Mouse (Mus musculus) forebrain, embryonic 13.5 days (tissue): ENCODE results near the gene Gpd1l. TPM values are rescaled to one million over a fixed set of nuclear protein-coding genes. Genes with fewer than 3 reads are reported as not detected.
"Not testable (repeated sequence)": the region's sequence is repeated elsewhere in the genome, so short reads cannot be mapped to it uniquely, and the experiment has no call there.

Experiments used
- ATAC-seq: fragments of 200-750 bp; cut with Nextera tagmentation; 2 replicates; pipeline ENCODE4 v1.8.0; 2017
- H3K27ac ChIP-seq: fragments of 300-500 bp; sonication (generic); 2 replicates; pipeline ENCODE4 v1.5.1; 2015; ENCODE audit warnings: inconsistent platforms, mild to moderate bottlenecking, moderate library complexity
- H3K27me3 ChIP-seq: fragments of 300-500 bp; sonication (generic); 2 replicates; pipeline ENCODE4 v1.6.1; 2015; ENCODE audit warnings: mild to moderate bottlenecking, inconsistent platforms
- H3K36me3 ChIP-seq: fragments of 300-500 bp; sonication (generic); 2 replicates; pipeline ENCODE4 v1.6.1; 2015; ENCODE audit warnings: mild to moderate bottlenecking, inconsistent platforms; ENCODE audit not compliant: poor library complexity, severe bottlenecking
- H3K4me1 ChIP-seq: fragments of 300-500 bp; sonication (generic); 2 replicates; pipeline ENCODE4 v1.6.1; 2015; ENCODE audit warnings: inconsistent platforms
- H3K4me2 ChIP-seq: fragments of 300-500 bp; sonication (generic); 2 replicates; pipeline ENCODE4 v1.6.1; 2015; ENCODE audit warnings: inconsistent platforms, mild to moderate bottlenecking, moderate library complexity
- H3K4me3 ChIP-seq: fragments of 300-500 bp; sonication (generic); 2 replicates; pipeline ENCODE4 v1.5.1; 2015; ENCODE audit warnings: mild to moderate bottlenecking, inconsistent platforms
- H3K9ac ChIP-seq: fragments of 300-500 bp; sonication (generic); 2 replicates; pipeline ENCODE4 v1.6.1; 2015; ENCODE audit warnings: mild to moderate bottlenecking, inconsistent platforms
- H3K9me3 ChIP-seq: fragments of 300-500 bp; sonication (generic); replicated peaks from 2 replicates; pipeline ENCODE4 v1.6.1; 2016; ENCODE audit warnings: inconsistent platforms
- WGBS: fragments of 180-500 bp; shearing (Covaris S2); methylation state at CpG from one replicate; pipeline ENCODE4 v1.1.7; 2015; 5-methylcytosine and 5-hydroxymethylcytosine counted together
- polyA plus RNA-seq: library from polyadenylated mRNA; unstranded; fragments of >200 nt; fragmentation: Nextera tagmentation; extraction: Ambion mirVana; gene quantifications from 2 replicates; pipeline ENCODE4 v1.2.1, GENCODE M21; 2015

Gene Gpd1l
- 15.8 and 16.9 TPM in 2 replicates for polyA plus RNA-seq

DNA sequence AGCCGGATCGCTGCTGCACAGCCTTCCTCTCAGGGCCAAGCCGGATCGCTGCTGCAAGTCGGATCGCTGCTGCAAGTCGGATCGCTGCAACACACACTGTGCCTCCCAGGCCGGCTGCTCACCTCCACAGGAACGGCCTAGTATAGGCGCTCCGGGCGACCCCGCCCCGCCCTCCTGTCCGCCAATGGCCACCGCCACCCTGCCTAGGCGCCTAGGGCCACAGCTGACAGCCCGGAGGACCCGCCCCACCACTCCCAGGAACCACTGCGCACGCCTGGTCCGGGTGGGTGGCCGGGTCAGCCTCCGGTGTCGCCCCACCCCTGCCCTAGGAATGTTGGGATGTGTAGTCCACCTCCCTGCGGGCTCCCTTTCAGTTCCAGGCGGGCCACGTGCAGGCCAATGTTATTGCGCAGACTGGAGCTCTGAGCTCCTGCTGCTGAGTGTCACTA lies at the start of gene Gpd1l:
TSS of gene Gpd1l (minus strand) at position 265 of the 449 bp plus-strand sequence.
- Histone ChIP-seq H3K9me3 (no peaks in the 10 kb centered on the region), H3K9ac (peak within 1 kb of the TSS; percentile 81), H3K27me3 (no peaks in the 10 kb centered on the region), H3K36me3 (no peaks in the 10 kb centered on the region), H3K4me1 (peaks cover 10% of the 10 kb centered on the region), H3K4me3 (peak within 1 kb of the TSS; percentile 74), H3K4me2 (peak within 1 kb of the TSS; percentile 98), H3K27ac (peak within 1 kb of the TSS; percentile 59; the same call in 1 of the 2 replicates)
- WGBS: 0% methylated on average over 28 of the region's 30 CpGs
- peak; percentile 99 for ATAC-seq

DNA sequence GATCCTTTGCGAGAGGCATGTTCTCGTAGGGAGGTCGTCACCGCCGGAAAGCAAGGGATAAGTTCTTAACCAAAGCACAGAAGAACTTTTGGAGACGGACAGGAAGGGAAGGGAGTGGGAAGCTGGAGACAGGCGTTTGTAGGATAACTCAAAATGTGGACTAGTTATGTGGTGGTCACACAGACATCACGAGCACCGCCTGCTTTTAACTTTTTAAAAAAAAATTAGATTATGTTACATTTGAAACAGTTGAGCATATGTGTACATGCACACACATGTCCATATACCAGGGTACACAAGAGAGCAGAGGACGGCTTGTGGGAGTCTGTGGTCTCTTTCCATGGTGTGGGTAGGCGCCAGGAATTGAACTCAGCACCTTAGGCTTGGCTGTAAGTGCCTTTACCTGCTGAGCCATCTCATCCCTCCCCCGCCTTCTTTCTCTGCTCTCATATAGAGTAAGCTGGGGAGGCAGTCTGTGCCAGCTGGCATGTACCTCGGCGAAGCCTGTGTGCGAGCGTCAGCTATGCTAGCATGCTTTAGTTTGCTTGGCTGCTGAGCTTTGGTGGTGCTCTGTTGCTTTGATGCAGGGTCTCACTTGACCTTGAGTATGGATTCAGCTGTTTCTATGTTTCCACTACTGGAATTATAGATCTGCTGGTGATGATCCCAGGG lies 49.0 kb upstream of the Gpd1l start, which contains the start of gene Rps27rt:
TSS of gene Rps27rt (minus strand) at position 51 of the 672 bp plus-strand sequence.
- H3K9ac ChIP-seq: no peak within 1 kb of the TSS

DNA sequence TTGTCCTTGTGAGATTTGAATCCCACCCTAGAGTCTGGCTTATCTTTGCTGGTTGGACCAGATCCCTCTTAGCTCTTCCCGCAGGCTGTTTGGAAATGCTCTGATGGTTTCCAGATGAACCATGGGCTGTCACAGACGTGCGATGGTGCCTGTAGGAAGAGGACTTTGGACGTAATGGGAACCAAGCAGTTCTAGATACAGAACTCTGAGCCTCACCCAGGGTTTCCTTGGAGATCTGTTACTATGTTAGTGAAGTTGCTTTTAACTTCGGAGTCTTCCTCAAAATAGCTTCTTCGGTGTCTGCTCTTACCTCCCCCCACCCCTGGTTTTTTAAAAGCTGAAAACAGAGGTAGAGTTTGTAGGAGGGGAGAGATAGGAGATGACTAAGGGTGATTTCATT lies 46.2 kb upstream of the Gpd1l start:
- peaks cover 17% of the 10 kb centered on the region for H3K4me1 ChIP-seq
- no peak overlapping the region for H3K27ac ChIP-seq
- H3K36me3 ChIP-seq: no peaks in the 10 kb centered on the region
- no peak overlapping the region for H3K4me3 ChIP-seq
- no peak overlapping the region for H3K9ac ChIP-seq
- H3K27me3 ChIP-seq: peaks cover 26% of the 10 kb centered on the region
- WGBS: 88% methylated on average over 6 of the region's 6 CpGs
- peak overlapping the region; percentile 72; the same call in 1 of the 2 replicates for H3K4me2 ChIP-seq
- no peak for ATAC-seq
- no peaks in the 10 kb centered on the region for H3K9me3 ChIP-seq

More for the DNA sequence above, 49.0 kb upstream of the Gpd1l start, which contains the start of gene Rps27rt:
- 92% methylated on average over 16 of the region's 16 CpGs for WGBS
- no peak within 1 kb of the TSS for H3K4me2 ChIP-seq
- no peaks in the 10 kb centered on the region for H3K9me3 ChIP-seq
- no peak within 1 kb of the TSS for H3K4me3 ChIP-seq
- no peak for ATAC-seq
- H3K27ac ChIP-seq: no peak within 1 kb of the TSS
- H3K36me3 ChIP-seq: no peaks in the 10 kb centered on the region
- H3K4me1 ChIP-seq: peaks cover 14% of the 10 kb centered on the region
- H3K27me3 ChIP-seq: peaks cover 15% of the 10 kb centered on the region

DNA sequence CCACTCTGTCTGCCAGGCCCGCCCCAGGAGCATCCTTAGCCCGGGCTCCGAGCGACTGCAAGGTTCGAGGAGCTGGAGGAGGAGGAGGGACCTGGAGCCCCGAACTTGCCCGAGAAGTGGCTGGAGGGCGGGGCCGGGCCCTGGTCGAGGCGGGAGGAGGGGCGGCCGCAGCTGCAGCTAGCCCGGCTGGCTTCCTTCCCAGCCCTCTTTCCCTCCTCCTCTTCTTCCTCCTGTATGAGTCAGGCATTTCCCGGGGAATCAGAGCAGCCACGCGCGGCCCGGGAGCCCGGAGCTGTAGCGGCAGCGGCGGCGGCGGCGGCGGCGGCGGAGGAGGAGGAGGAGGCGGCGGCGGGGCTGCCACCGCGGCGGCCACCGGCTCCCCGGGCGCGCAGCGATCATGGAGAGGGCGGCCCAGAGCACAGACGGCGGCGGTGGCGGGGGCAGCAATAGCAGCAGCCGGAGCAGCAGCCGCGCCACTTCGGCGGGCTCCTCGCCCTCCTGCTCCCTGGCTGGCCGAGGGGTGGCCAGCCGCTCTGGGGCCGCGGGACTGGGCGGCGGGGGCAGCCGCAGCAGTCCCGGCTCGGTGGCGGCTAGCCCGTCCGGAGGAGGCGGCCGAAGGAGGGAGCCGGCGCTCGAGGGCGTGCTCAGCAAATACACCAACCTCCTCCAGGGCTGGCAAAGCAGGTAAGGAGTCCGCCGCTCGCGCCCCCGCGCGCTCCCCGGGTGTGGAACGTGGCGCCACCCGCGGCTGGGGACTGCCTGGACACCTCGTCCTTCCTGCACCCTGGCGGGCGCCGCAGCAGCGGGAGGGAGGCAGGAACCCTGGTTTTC lies 44.7 kb upstream of the Gpd1l start, which contains the start of gene Osbpl10:
TSS of gene Osbpl10 (plus strand) at position 289 of the 831 bp plus-strand sequence.
- no peaks in the 10 kb centered on the region for H3K9me3 ChIP-seq
- peak within 1 kb of the TSS; percentile 85 for H3K9ac ChIP-seq
- peak within 1 kb of the TSS; percentile 79 for H3K27ac ChIP-seq
- H3K36me3 ChIP-seq: no peaks in the 10 kb centered on the region
- peak within 1 kb of the TSS; percentile 72 for H3K4me2 ChIP-seq
- peak; percentile 87 for ATAC-seq
- WGBS: 1% methylated on average over 31 of the region's 86 CpGs
- H3K27me3 ChIP-seq: peaks cover 26% of the 10 kb centered on the region
- H3K4me3 ChIP-seq: peak within 1 kb of the TSS; percentile 71
- H3K4me1 ChIP-seq: peaks cover 17% of the 10 kb centered on the region

DNA sequence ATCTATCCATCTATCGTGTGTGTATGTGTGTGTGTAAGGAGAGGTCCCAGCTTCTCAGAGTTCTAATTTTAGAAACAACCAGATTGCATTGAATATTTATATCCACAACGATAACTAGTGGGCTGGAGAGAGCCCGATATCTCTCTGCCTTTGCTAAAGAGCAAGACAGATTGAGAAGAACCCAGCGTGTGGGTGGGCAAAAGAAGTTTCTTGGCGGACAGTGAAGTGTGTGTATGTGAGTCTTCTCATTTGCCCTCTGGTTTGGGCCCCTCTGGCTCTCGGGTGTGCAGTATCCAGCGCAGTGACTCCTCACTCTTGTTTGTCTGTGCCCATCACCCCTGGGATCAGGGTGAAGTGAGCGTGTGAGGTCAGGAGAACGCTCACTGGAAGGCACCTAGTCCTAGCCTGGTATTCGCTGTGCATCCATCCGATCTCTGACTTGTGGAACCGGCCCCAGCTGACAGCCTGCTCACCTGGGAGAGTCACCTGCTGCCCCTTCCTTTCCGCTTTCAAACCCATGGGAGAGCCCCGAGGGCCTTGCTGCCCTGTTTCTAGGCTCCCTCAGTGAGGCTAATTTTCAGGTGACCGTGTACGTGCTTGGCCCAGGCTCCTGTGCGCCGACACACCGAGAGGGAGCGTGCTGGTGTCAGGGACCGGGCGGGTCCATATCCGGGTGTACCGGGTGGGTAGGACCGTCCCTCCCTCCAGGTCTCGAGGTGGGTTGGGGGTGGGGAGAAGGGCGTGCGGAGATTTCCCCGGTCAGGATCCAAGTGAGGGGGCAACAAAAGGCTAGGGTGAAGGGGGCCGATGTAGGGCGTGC lies 43.9 kb upstream of the Gpd1l start:
- Histone ChIP-seq H3K27ac (no peak overlapping the region), H3K4me1 (peaks cover 17% of the 10 kb centered on the region), H3K27me3 (peaks cover 26% of the 10 kb centered on the region), H3K4me3 (peak overlapping the region; percentile 71), H3K36me3 (no peaks in the 10 kb centered on the region), H3K9me3 (no peaks in the 10 kb centered on the region), H3K4me2 (peak overlapping the region; percentile 72), H3K9ac (peak overlapping the region; percentile 85)
- ATAC-seq: peak; percentile 68; the same call in 1 of the 2 replicates
- 9% methylated on average over 29 of the region's 31 CpGs for WGBS

DNA sequence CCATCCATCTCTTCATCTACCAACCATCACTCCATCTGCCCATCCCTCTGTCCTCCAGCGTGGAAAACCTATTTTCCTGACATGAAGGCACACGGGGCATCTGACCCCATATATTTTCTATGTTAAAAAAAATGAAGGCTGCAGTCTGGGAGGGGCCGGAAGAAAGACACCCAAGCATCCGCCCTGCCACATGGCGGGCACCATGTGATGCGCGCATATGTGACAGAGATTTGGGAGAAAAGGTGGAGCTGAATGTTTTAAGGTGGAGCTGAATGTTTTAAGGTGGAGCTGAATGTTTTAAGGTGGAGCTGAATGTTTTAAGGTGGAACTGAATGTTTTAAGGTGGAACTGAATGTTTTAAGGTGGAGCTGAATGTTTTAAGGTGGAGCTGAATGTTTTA lies 32.5 kb upstream of the Gpd1l start:
- not testable (repeated sequence) for H3K36me3 ChIP-seq, ATAC-seq, H3K9ac ChIP-seq, H3K4me2 ChIP-seq, H3K4me1 ChIP-seq, H3K27ac ChIP-seq, H3K27me3 ChIP-seq, H3K4me3 ChIP-seq, H3K9me3 ChIP-seq
- 85% methylated on average over 7 of the region's 7 CpGs for WGBS

DNA sequence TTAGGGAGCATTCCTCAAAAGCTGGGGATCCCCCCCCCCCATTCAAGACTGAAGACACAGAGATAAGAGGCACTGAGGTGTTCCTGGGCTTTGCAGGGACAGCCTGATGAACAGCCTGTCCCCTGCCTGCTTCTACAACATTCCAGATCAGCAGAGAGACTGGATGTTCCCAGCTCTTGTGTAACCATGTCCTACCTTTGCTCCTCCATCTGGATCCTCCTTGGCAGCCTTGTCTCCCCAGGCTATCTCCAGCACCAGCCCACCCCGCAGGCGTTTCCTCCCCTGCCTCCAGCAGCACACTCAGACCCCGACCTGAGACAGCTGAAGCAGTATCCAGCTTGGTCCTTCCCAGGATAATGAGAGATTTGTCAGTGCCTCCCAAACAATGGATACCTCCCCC lies 30.3 kb upstream of the Gpd1l start:
- H3K4me1 ChIP-seq: no peaks in the 10 kb centered on the region
- no peak overlapping the region for H3K9ac ChIP-seq
- H3K4me3 ChIP-seq: no peak overlapping the region
- no peak for ATAC-seq
- H3K9me3 ChIP-seq: no peaks in the 10 kb centered on the region; the same call in 1 of the 2 replicates
- H3K4me2 ChIP-seq: no peak overlapping the region
- H3K27ac ChIP-seq: no peak overlapping the region; the same call in 1 of the 2 replicates
- H3K27me3 ChIP-seq: no peaks in the 10 kb centered on the region
- 81% methylated on average over 3 of the region's 3 CpGs for WGBS
- no peaks in the 10 kb centered on the region for H3K36me3 ChIP-seq

DNA sequence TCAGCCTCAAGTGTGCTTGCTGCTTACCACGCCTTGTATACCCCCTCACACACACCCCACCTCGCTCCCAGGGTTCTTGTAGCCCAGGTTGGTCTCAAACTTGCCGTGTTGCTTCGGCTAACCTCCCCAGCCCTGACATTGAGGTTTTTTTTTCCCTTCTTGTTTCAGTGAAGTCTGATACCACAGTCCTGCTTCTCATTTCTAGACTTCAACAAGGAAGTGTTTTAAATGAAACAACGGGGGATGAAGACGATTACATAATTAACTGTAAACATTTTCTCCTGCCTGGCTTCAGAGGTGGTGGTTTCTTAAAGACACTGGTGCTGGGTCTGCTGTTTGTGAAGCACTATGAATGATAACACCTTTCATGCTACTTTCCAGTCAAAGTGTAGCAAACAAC lies 27.1 kb upstream of the Gpd1l start:
- Histone ChIP-seq H3K9ac (no peak overlapping the region), H3K4me2 (no peak overlapping the region), H3K27me3 (no peaks in the 10 kb centered on the region), H3K9me3 (no peaks in the 10 kb centered on the region; the same call in 1 of the 2 replicates), H3K4me1 (no peaks in the 10 kb centered on the region), H3K4me3 (no peak overlapping the region), H3K27ac (no peak overlapping the region), H3K36me3 (no peaks in the 10 kb centered on the region)
- WGBS: 89% methylated on average over 6 of the region's 6 CpGs
- ATAC-seq: no peak

DNA sequence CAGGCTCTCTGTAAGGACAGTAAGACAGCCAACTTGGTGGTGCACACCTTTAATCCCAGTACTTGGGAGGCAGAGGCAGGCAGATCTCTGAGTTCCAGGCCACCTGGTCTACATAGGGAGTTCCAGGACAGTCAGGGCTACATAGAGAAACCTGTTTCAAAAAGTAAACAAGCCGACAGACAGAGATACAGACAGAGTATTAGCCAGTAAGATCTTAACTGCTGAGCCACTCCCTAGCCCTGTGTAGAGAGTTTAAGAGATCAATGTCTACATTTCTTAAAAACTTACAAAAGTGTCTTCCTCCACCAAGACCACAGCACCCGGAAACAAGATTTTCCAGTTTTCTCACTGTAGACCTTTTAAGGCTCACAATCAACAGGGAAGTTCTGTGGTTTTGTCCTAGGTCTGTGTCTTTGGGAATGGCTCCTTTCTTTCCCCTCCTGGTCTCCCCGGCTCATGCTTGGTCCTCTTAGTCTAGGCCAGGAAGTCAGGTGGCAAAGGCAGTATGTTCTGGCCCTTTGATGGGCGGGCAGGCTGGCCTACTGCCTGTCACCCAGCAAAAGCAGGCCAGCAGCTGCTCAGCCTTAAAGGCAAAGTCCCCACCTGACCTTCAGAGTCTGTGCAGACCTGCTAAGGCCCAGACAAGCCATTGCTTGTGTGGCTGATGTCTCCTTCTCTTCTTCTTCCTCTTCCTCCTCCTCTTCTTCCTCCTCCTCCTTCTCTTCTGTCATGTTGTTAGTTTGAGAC lies 26.4 kb upstream of the Gpd1l start:
- H3K4me1 ChIP-seq: no peaks in the 10 kb centered on the region
- H3K9me3 ChIP-seq: no peaks in the 10 kb centered on the region; the same call in 1 of the 2 replicates
- WGBS: 85% methylated on average over 4 of the region's 4 CpGs
- ATAC-seq: no peak
- no peaks in the 10 kb centered on the region for H3K27me3 ChIP-seq
- no peaks in the 10 kb centered on the region for H3K36me3 ChIP-seq
- no peak overlapping the region for H3K9ac ChIP-seq
- no peak overlapping the region for H3K4me2 ChIP-seq
- H3K4me3 ChIP-seq: no peak overlapping the region
- H3K27ac ChIP-seq: no peak overlapping the region

DNA sequence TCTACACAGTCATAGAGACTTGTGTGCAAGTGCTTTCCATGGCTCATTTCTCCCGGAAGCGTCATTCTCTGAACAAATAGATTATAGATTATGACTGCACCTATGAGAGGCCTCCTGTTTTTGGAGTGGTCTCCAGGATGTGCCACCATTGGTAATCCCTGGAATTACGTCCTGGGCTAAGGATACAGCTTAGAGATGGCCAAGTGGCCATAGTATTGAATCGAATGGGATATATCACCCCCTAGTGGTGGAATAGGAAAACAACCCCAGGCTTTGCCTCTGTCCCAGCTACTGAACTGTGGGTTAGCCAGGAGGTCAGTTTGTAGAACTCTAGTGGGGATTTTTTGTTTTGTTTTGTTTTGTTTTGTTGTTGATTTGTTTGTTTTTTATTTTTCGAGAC lies 23.2 kb upstream of the Gpd1l start:
- H3K4me2 ChIP-seq: no peak overlapping the region
- H3K36me3 ChIP-seq: no peaks in the 10 kb centered on the region
- no peak overlapping the region for H3K4me3 ChIP-seq
- H3K4me1 ChIP-seq: no peaks in the 10 kb centered on the region
- H3K9me3 ChIP-seq: no peaks in the 10 kb centered on the region; the same call in 1 of the 2 replicates
- WGBS: 50% methylated on average over 5 of the region's 5 CpGs
- H3K27ac ChIP-seq: no peak overlapping the region
- no peak overlapping the region for H3K9ac ChIP-seq
- peak; percentile 61; the same call in 1 of the 2 replicates for ATAC-seq
- no peaks in the 10 kb centered on the region for H3K27me3 ChIP-seq

DNA sequence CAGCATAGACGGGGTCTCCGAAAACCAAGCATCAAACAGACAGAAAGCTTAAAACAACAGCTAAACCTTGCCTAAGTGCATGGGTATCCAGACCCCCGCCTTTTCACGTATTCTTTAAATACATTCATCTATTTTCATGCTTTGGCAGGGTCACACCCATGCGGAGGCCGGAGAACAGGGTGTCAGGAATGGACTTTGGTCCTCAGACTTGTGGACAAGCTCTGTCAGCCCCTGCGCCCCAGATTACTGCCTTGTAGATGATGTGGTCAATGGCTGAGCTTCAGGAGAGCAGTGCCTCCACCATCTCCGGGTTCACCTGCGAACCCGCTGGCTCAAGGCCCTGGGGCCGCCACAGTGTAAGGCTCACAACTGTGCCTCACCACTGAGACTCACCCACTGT lies 21.6 kb upstream of the Gpd1l start:
- no peak for ATAC-seq
- no peaks in the 10 kb centered on the region for H3K9me3 ChIP-seq
- H3K27me3 ChIP-seq: no peaks in the 10 kb centered on the region
- no peak overlapping the region for H3K4me2 ChIP-seq
- WGBS: 96% methylated on average over 11 of the region's 11 CpGs
- no peak overlapping the region for H3K4me3 ChIP-seq
- no peak overlapping the region for H3K9ac ChIP-seq
- no peaks in the 10 kb centered on the region for H3K4me1 ChIP-seq
- no peaks in the 10 kb centered on the region for H3K36me3 ChIP-seq
- no peak overlapping the region for H3K27ac ChIP-seq
